Mouse (Mus musculus) T-cell, adult 2 months (primary cell): ENCODE data around the gene Cdhr3.

Experiments
- DNase-seq: peaks from one replicate; pipeline ENCODE4 v3.0.0; 2022; ENCODE audit warnings: low spot score

Gene Cdhr3

GRCm38 (mm10) chr12:33035089-33035718, 57.5 kb downstream of the Cdhr3 start:
- no peak for DNase-seq

- DNase-seq, result no peak
These were observed 58.2 kb downstream of the Cdhr3 start for GRCm38 (mm10) chr12:33034343-33035088.

- DNase-seq, result no peak
These were observed 59.5 kb downstream of the Cdhr3 start for GRCm38 (mm10) chr12:33033221-33033620.

DNA sequence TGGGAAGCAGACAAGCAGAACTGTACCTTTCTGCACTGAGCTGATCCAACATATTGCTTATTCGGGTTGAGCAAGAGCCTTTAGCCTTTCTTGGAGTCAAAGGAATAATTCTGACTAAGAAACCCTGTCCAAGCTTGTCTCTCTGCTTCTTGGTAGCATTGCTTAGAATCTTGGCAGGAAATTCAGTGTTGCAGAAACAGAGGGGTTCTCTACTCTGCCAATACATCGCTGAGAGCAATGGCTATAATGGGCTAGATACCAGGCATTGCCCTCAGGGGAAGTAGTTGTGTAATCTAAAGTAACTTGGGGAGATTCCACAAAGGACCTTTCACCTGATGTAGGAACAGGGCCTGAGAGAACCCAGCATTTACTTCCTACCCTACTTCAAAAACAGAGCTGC, 62.1 kb downstream of the Cdhr3 start:
- no peak for DNase-seq

- DNase-seq, result no peak
These were observed 62.6 kb downstream of the Cdhr3 start for GRCm38 (mm10) chr12:33030066-33030465.

DNA sequence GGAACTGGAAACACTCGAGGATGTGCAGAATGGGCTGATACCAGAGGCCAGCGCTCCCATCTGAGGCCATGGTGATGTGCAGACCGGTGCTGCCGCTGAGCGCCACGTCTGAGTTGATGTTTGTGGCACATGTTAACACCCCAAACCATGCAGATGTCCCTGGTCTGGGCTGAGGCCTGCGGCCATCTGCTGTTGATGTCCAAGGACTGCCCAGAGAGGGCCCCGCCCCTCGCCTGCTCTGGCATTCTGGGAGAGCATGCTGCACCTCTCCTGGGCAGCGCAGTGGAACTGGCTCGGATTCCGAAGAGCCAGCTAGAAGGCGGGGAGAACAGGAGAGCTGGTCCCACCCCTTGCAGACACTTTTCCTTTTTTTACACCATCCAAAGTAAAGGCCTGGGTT, 64.0 kb downstream of the Cdhr3 start:
- DNase-seq, result no peak

DNA sequence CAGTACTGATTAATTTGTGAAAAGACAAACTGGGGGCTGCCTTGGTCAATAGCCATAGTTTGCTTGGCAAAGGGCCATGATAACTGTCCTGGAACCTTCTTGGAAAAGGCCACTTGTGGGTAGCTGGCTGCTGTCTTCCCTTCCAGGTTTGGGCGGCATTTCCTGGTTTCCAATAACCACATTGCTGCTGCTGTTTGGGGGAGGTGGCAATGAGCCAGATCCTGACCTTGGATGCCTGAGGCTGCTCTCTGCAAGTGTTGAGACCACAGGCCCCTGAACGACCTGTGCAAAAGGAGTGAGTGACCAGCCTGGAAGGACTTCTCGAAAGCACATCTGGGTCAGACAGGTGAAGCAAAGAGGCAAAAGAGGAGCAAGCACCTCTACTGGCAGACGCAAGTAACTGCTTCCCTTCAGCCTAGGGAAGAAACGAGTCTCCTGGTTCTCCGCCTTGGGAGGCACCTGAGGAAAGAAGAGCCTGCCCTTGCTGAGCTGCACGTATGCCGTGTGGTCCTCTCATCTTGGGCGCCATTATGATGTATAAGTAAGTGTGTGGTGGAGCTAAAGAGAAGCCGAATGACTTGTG, 64.5 kb downstream of the Cdhr3 start:
- DNase-seq, result no peak

DNA sequence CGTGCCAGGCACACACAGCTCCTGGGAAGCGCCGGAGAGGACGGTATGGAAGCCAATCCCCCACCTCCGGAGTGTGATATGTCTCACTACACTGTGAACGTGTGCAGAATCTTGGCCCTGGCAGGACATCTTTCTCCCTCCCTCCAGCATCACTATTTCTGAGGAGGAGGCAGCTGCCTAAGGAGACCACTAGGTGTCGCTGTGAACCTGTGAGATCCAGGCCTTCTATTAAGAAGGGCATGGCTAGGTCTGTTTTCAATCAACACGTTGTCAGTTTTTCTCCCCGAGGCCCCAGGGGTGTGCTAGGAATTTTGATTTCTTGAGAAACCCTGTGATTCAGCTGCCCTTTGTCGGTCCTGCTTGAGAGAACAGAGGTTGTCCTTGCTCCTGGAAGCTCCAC, 65.6 kb downstream of the Cdhr3 start:
- DNase-seq, result peak; percentile 74

GRCm38 (mm10) chr12:33024524-33024923, 68.2 kb downstream of the Cdhr3 start:
- no peak for DNase-seq

- DNase-seq, result no peak
These were observed 70.9 kb downstream of the Cdhr3 start for GRCm38 (mm10) chr12:33021751-33022150.

DNA sequence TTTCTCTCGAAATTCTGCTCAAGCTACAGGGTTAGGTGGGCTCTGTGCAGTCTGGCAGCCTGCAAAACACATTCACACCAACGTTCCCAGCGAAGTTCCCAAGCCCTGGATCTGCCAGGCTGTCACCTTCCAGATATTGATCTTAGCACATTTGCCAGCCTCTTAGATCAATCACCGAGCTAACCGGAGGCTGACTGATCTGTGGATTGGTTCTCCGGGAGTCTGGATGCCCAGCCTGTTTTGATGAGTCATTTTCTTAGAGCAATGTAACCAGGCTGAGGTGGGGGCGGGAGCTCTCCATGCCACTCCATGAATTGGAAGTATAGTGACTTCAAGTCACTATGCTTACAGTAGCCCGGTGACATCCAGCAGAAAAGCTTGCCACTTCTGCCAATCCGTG, 71.5 kb downstream of the Cdhr3 start:
- DNase-seq, result no peak

DNA sequence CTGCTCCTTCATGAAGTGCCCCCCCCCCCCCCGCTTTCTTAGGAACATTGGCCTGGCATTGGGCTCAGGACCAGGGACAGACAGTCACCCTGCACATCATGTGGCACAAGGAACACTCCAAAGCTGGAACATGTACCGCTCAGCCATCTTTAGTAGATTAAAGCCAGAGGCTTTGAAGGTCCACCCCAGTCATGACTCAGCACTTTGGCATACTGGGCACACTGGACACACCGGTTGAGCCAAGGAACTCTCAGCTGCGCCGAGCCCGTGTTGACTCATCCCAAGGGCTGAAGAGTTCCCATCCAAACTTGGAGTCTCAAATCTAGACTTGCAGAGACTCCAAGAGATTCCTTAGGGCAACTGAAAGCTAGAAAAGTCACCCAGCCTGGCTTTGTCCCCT, 72.7 kb downstream of the Cdhr3 start:
- DNase-seq, result no peak

DNA sequence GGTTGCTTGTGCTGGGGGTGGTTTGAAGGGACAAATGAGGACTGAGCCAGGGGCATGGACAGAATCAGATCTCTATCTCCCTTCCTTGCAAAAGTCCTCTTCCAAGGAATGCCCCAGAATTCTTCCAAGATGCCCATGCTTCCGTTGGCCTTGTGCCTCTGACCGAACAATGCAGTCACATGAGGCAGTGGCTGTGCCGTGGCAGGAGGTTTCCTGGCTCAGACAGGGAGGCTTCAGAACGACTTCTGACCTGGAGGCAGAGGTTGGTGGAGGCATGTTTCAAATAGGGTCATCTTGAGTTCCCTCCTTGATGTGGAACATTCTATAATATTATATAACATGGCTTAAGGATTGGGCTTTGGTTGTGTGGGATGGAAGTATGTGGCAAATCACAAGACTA, 74.1 kb downstream of the Cdhr3 start:
- no peak for DNase-seq

GRCm38 (mm10) chr12:33016824-33017705, 75.6 kb downstream of the Cdhr3 start:
- no peak for DNase-seq

DNA sequence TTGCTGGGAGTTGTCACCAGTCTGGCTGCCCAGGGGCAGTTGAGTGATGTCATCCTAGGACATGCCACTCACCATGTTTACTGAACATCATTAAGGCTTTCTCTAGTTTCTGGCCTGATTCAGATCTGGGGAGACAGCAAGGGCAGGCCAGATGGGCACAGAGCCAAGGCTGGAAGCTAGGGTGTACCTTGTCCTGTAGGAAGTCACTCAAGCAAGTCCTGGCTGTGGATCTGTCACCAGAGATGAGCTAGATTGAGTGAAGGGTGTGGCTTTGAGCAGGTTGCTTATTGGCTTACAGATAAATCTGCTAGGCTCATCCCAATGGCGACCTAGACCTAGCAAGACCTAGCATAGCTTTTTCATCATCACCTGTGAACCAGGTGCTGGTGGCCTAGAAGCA, 77.6 kb downstream of the Cdhr3 start:
- DNase-seq, result no peak

GRCm38 (mm10) chr12:33014050-33014796, 78.5 kb downstream of the Cdhr3 start:
- DNase-seq, result no peak

DNA sequence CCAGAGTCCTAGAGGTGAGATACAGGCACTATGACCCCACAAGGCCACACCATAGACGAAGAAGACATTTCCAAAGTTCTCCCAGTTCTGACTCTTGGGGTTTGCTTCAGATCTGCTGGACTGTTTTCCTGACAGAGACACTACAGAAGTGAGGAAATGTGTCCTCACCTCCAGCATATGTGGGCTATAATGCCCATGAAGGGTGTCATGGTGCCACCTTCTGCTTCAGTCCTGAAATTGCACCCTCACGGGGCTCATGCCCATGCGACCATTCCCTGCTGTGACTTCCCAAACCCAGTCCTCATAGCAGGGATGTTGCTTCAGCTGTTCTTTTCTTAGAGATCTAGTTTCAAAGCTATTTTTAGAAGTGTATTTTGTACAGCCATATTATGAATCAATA, 82.6 kb downstream of the Cdhr3 start:
- peak; percentile 50 for DNase-seq

GRCm38 (mm10) chr12:33009206-33009966, 83.3 kb downstream of the Cdhr3 start:
- no peak for DNase-seq

GRCm38 (mm10) chr12:33008305-33009110, 84.2 kb downstream of the Cdhr3 start:
- no peak for DNase-seq

GRCm38 (mm10) chr12:33007176-33007575, 85.5 kb downstream of the Cdhr3 start:
- DNase-seq, result no peak
